Mouse (Mus musculus): ENCODE measurements around the gene Gm11444. TPM values are rescaled to one million over a fixed set of nuclear protein-coding genes. Genes with fewer than 3 reads are reported as not detected.

Gm11444 gene
- polyA plus RNA-seq, 2 experiments = not detected

DNA sequence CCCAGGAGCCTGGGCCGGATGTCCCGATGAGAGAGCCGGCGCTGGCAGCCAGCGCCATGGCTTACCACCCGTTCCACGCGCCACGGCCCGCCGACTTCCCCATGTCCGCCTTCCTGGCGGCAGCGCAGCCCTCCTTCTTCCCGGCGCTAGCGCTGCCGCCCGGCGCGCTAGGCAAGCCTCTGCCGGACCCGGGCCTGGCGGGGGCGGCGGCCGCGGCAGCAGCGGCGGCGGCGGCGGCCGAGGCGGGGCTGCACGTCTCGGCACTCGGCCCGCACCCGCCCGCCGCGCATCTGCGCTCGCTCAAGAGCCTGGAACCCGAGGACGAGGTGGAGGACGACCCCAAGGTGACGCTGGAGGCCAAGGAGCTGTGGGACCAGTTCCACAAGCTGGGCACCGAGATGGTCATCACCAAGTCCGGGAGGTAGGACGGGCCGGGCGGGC is 17.0 kb downstream of the Gm11444 start:
- no peaks in the 10 kb centered on the region for H3K36me3 ChIP-seq (replicated peaks; ENCODE audit: control insufficient read depth, insufficient read depth, low read depth)
- under 1% methylated on average over 48 of the region's 54 CpGs for WGBS (ENCODE audit: insufficient replicate concordance)
- peak overlapping the region; percentile 32 to 41 for H3K4me3 ChIP-seq (ENCODE audit: insufficient read depth in 1 of 2, low read depth in 2 of 2, low read length in 2 of 2)
- no peak overlapping the region for H3K27ac ChIP-seq
- no peaks in the 10 kb centered on the region for H3K4me1 ChIP-seq (replicated peaks; ENCODE audit: control insufficient read depth in 2 of 2, insufficient read depth in 2 of 2, low read length in 1 of 2)
- H3K9ac ChIP-seq (replicated peaks) = no peak overlapping the region
- H3K4me2 ChIP-seq (ENCODE audit: low read depth) = peak overlapping the region; percentile 53
- DNase-seq (ENCODE audit: low read depth in 3 of 3, low spot score in 3 of 3) (no peak), ATAC-seq (ENCODE audit: insufficient read depth) (no peak)
- TF ChIP-seq CTCF (IDR thresholded peaks at IDR 0.05; ENCODE audit: low read depth) (no peak), EP300 (IDR thresholded peaks at IDR 0.05; ENCODE audit: low read depth) (no peak)
- H3K27me3 ChIP-seq (ENCODE audit: control insufficient read depth, insufficient read depth, low read length) = peaks cover 100% of the 10 kb centered on the region
- H3K9me3 ChIP-seq (ENCODE audit: control insufficient read depth, low read length) = no peaks in the 10 kb centered on the region

DNA sequence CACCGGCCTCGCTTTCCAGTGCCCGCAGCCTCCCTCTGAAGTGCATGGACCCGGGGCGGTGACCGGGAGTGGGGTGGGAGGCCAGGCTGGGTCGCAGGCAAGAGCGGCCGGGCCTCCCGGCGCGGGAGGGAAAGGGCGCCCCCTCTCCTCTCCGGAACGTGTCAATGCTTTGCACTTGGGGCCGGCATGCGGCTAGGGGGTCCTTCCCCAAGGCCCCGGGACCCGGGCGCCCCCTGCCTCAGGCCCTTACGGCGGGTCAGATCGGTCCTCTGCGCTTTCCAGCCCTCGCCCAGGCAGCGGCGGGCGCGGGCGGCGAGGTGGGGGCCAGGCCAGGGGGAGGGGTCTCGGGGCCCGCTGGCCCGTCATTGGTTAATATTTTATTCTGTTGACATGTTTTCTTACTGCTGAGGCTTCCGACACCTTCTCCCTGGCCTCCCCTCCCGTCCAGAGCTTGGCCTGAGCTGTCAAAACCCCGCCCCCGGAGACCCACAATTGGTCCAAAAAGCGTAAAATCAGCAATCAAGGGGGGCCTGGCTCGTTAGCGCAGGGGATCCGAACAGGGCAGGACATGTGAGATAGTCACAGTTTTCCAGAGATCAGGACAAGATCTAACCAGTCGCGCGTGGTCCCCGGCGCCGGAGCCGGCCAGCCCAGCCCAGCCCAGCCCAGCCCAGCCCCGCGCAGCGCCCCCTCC is 17.8 kb downstream of the Gm11444 start, which contains the start of gene Tbx2:
Gene Tbx2, plus strand, starts transcription at position 321 of the 694 bp plus-strand sequence.
- H3K9me3 ChIP-seq (ENCODE audit: control insufficient read depth, low read length) = no peaks in the 10 kb centered on the region
- DNase-seq (ENCODE audit: low read depth in 3 of 3, low spot score in 3 of 3) (no peak), ATAC-seq (ENCODE audit: insufficient read depth) (peak; percentile 47)
- peak within 1 kb of the TSS; percentile 32 to 41 for H3K4me3 ChIP-seq (ENCODE audit: insufficient read depth in 1 of 2, low read depth in 2 of 2, low read length in 2 of 2)
- TF ChIP-seq CTCF (IDR thresholded peaks at IDR 0.05; ENCODE audit: low read depth) (no peak), EP300 (IDR thresholded peaks at IDR 0.05; ENCODE audit: low read depth) (no peak)
- no peak within 1 kb of the TSS for H3K9ac ChIP-seq (replicated peaks)
- H3K4me1 ChIP-seq (replicated peaks; ENCODE audit: control insufficient read depth in 2 of 2, insufficient read depth in 2 of 2, low read length in 1 of 2) = peaks cover 0 to 4% of the 10 kb centered on the region in 2 experiments; a peak in 1 of 4 replicates
- H3K27ac ChIP-seq = no peak within 1 kb of the TSS
- H3K27me3 ChIP-seq (ENCODE audit: control insufficient read depth, insufficient read depth, low read length) = peaks cover 99% of the 10 kb centered on the region
- under 1% methylated on average over 41 of the region's 52 CpGs for WGBS (ENCODE audit: insufficient replicate concordance)
- H3K4me2 ChIP-seq (ENCODE audit: low read depth) = peak within 1 kb of the TSS; percentile 53
- no peaks in the 10 kb centered on the region for H3K36me3 ChIP-seq (replicated peaks; ENCODE audit: control insufficient read depth, insufficient read depth, low read depth)

DNA sequence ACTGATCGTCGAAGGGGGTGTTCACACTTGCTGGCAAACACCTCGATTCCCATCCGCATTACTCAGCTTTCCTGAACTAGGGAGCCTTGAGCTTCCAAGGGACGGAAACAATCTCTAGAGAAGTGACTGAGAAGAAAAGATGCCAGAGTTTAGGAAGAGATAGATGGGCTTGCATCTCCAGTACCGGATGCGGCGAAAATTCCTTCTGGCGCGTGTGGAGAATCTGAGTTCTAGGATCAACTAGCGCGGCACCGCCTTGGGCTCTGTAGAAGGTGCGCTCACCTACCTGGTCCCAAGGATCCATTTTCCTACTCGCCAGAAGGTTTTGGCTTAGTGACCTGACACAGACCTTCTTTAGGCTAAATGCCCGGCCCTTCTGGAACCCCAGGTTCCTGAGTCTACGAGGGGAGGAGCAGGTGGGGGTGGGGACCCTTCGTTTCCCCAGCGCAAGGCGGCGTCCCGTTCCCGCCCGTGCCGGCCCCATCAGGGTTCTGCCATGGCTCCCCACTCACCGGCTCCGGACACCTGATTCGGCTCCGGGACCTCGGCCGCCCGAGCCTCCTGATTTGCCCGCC is 18.4 kb downstream of the Gm11444 start:
- no peak for ATAC-seq (ENCODE audit: insufficient read depth)
- H3K9ac ChIP-seq (replicated peaks) = no peak overlapping the region
- H3K4me1 ChIP-seq (replicated peaks; ENCODE audit: control insufficient read depth in 2 of 2, insufficient read depth in 2 of 2, low read length in 1 of 2) = peaks cover 0 to 9% of the 10 kb centered on the region in 2 experiments; a peak in 2 of 4 replicates
- WGBS (ENCODE audit: insufficient replicate concordance) = 2% methylated on average over 33 of the region's 33 CpGs
- no peak for DNase-seq (ENCODE audit: low read depth in 3 of 3, low spot score in 3 of 3)
- H3K27ac ChIP-seq = no peak overlapping the region
- H3K4me3 ChIP-seq (ENCODE audit: insufficient read depth in 1 of 2, low read depth in 2 of 2, low read length in 2 of 2) = peak overlapping the region in 1 of 2 experiments; percentile 28; a peak in 2 of 4 replicates
- H3K9me3 ChIP-seq (ENCODE audit: control insufficient read depth, low read length) = no peaks in the 10 kb centered on the region
- no peak for TF ChIP-seq EP300 (IDR thresholded peaks at IDR 0.05; ENCODE audit: low read depth)
- no peak for TF ChIP-seq CTCF (IDR thresholded peaks at IDR 0.05; ENCODE audit: low read depth)
- no peaks in the 10 kb centered on the region for H3K36me3 ChIP-seq (replicated peaks; ENCODE audit: control insufficient read depth, insufficient read depth, low read depth)
- H3K4me2 ChIP-seq (ENCODE audit: low read depth) = peak overlapping the region; percentile 53
- H3K27me3 ChIP-seq (ENCODE audit: control insufficient read depth, insufficient read depth, low read length) = peaks cover 99% of the 10 kb centered on the region

DNA sequence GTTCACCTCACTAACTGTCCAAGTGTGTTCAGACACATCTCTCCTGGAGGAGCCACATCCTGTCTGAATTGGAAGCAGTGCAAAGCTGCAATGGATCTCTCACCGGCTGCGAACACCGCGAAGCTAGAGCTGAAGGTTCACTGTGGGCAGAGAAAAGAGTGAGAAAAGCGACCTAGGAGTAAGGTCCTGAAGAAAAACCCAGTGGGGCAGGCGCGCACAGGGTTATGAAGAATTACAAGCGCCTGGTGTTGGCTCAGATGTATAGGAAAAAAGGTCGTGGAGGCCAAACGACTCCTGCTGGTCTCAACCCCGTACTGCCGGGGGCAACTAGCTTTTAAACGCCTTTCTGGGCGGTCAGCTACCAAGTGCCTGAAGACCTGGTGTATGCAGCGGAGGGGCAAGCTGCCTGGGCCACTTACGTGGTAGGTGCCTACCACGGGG is 19.2 kb downstream of the Gm11444 start:
- ATAC-seq (ENCODE audit: insufficient read depth) (no peak), DNase-seq (ENCODE audit: low read depth in 3 of 3, low spot score in 3 of 3) (no peak)

More for the DNA sequence above, 19.2 kb downstream of the Gm11444 start:
- peaks cover 0 to 9% of the 10 kb centered on the region in 2 experiments; a peak in 2 of 4 replicates for H3K4me1 ChIP-seq (replicated peaks; ENCODE audit: control insufficient read depth in 2 of 2, insufficient read depth in 2 of 2, low read length in 1 of 2)
- H3K9me3 ChIP-seq (ENCODE audit: control insufficient read depth, low read length) = no peaks in the 10 kb centered on the region
- no peak overlapping the region for H3K4me3 ChIP-seq (ENCODE audit: insufficient read depth in 1 of 2, low read depth in 2 of 2, low read length in 2 of 2)
- H3K36me3 ChIP-seq (replicated peaks; ENCODE audit: control insufficient read depth, insufficient read depth, low read depth) = no peaks in the 10 kb centered on the region
- peak; percentile 61 for TF ChIP-seq CTCF (IDR thresholded peaks at IDR 0.05; ENCODE audit: low read depth)
- no peak for TF ChIP-seq EP300 (IDR thresholded peaks at IDR 0.05; ENCODE audit: low read depth)
- H3K9ac ChIP-seq (replicated peaks) = no peak overlapping the region
- H3K27ac ChIP-seq = no peak overlapping the region
- WGBS (ENCODE audit: insufficient replicate concordance) = 2% methylated on average over 17 of the region's 17 CpGs
- H3K27me3 ChIP-seq (ENCODE audit: control insufficient read depth, insufficient read depth, low read length) = peaks cover 99% of the 10 kb centered on the region
- H3K4me2 ChIP-seq (ENCODE audit: low read depth) = no peak overlapping the region
